Mouse (Mus musculus) B cell, adult 2 months (primary cell): ENCODE measurements around the gene Focad.

Source experiments
- DNase-seq, 2 experiments: peaks; one replicate each; pipeline ENCODE4 v3.0.0; 2022

Gene Focad

DNA sequence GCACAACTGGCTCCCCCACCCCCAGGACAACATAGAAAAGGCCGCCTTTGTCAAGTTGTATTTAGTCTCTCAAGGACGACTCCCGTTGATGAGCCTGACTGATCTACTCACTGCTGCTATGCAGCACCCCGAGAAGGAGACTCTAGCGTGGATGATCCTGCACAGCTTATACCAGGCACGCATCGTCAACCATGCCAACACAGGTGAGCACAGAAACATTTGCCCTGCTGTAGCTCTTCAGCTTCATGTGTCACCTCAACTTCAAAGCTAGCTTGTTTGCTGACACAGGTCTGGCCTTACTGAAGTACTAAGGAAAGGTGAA, 306.5 kb downstream of the Focad start:
- DNase-seq = no peak

DNA sequence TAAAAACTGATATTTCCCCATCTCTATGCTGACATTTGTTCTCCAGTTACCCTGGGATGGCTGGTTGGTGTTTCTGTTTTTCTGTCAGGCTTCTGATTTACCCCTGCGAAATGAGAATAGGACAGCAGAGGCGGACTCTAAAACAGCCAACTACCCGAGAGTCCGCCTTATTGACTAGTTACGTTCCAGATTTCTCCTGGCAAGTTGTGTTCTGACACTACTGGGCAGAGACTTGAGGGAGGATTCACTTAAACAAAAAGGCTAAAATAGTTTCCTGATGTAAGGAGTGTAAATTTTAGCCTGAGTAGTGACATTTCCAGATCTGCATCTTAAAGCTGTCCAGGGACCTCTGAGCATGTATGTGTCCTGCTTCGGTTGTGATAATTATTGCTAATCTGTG, 308.5 kb downstream of the Focad start:
- DNase-seq = no peak

DNA sequence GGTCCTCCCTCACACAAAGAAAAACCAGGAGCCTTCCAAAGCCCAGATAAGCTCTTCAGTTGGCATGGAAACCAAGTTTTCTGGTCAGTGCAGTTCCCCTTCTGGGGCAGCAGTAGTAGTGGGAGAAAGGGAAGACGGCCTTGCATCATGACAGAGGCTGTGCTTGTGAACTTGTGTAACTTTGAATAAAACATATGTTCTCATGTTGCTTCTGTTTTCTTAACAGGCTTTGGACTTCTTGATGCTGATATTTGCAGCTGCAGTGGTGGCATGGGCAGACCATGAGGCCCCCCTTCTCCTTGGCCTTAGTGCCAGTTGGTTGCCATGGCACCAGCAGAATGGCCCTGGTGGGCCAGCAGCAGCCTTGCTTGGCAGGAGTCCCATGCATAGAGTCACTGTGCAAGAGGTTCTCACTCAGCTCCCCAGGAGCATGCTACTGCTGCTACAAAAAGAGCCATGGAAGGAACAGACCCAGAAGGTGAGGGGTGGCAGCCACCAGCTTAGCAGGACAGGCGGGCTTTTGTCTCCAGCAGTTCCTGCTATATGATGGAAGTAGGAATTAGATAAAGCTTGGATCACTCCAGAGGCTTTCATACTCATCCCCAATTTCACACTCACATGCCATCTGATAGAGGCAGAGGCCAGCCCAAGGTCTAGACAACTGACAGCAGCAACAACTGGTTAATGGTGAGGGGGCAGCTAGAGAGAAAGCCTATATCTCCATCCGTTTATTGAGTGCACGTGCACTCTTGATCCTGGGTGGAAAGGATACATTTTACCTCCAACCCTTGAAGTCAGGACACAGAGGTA, 312.7 kb downstream of the Focad start:
- no peak for DNase-seq

DNA sequence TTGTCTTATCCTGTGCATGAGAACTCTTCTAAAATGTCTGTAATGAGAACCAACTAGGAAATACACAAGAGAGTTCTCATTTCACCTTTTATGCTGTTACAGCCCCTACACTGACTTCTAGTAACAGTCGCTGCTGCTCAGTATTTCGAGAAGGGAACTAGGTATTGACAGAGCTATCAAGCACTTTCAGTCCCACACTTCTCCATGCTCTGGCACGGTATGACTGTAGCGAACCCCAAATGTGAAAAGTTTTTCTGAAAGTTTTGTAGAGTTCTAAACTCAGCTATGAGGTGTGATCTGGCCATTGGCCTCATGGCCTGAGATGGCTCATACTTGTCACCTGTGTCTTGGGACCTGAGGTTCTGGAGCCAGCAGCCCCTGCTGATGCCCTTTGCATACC, 314.9 kb downstream of the Focad start:
- DNase-seq = no peak

GRCm38 (mm10) chr4:88412331-88412730, 317.9 kb downstream of the Focad start:
- no peak for DNase-seq

DNA sequence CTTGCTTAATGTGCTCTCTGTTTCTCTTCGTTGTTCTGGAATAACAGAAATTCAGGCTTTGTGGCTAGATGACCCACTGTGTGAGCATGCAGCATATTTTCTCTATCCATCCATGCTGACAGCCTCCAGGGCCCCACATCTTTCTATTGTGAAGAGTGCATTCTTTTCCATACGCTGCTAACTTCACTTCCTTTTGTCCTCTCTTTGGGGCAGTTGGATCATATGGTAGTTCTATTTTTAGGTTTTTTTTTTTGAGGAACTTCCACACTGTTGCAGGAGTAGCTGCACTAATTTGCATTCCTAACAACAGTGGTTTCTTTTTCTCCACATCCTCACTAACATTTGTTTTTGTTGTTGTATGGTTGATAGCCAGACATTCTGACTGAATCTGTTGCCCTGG, 320.6 kb downstream of the Focad start:
- DNase-seq = no peak

DNA sequence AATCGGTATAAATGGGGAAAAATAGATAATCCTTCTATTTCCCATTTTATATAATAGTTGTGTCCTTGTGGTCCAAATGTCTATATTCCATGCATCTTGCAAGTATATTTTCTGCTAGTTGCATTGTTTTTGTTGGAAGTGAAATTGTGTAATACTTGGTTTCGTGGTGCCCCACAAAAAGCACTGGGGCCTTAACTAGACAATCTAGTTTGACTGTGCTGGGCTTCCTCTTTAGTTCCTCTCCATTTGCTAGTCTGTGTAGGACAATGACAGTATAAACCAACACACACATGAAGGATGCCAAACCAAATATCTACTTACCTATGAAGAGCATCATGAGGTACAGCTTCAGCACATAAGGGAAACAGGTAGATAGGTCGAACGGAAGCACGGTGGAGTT, 324.9 kb downstream of the Focad start:
- DNase-seq = no peak

- no peak for DNase-seq
These were observed 330.1 kb downstream of the Focad start for GRCm38 (mm10) chr4:88424563-88424962.

- no peak for DNase-seq
These were observed 333.3 kb downstream of the Focad start for GRCm38 (mm10) chr4:88427630-88428239.

GRCm38 (mm10) chr4:88432412-88433024, 338.1 kb downstream of the Focad start:
- no peak for DNase-seq

GRCm38 (mm10) chr4:88436593-88437165, 342.2 kb downstream of the Focad start:
- DNase-seq = no peak

- no peak for DNase-seq
These were observed 342.7 kb downstream of the Focad start for GRCm38 (mm10) chr4:88437166-88437565.

- DNase-seq = no peak
These were observed 343.5 kb downstream of the Focad start for GRCm38 (mm10) chr4:88437917-88438316.

- no peak for DNase-seq
These were observed 344.0 kb downstream of the Focad start, which contains the start of gene Hacd4 for GRCm38 (mm10) chr4:88438326-88438989. Hacd4 (minus strand) TSS chr4:88438928.

GRCm38 (mm10) chr4:88438990-88439329, 344.5 kb downstream of the Focad start:
- DNase-seq = no peak

DNA sequence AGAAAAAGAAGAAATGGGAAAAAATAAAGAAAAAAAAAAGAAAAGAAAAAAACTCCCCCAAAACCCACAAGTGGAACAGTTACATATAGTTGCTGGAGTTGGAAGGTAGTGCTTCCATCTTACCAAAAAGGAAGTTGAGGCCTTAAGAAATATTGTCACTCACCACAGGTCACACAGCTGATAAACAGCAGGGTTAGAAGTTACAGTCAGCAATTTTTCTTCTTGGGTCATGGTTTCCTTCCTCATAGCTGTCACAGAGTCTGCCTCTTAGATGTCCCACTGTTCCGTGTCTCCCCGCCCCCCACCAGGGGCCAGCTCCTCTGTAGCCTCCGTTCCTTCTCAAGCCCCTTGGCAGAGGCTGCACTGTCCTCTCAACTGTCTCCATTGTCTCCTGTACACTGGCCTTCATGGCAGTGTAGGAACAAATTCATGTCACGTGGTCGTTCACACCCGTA, 345.3 kb downstream of the Focad start:
- peak in 1 of 2 experiments; percentile 1 for DNase-seq

- DNase-seq = no peak
These were observed 346.4 kb downstream of the Focad start for GRCm38 (mm10) chr4:88440814-88441213.

DNA sequence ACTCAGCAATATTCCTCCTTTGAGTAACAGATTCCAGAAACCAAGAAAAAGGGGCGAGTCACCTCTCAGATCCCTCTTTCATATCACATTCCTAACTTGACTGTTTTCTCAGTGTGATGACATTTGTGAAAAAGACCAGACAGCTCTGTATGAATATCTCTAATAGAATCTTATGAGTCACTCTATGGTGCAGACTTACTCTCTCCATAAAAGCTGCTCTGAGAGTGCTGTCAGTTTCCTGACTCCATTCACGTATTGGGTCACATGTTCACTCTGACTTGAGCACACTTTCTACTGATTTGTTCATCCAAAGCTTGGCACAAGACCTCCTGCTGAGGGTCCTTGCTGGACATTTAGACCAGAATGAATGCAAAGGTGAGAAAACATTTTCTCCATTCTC, 354.5 kb downstream of the Focad start:
- no peak for DNase-seq

DNA sequence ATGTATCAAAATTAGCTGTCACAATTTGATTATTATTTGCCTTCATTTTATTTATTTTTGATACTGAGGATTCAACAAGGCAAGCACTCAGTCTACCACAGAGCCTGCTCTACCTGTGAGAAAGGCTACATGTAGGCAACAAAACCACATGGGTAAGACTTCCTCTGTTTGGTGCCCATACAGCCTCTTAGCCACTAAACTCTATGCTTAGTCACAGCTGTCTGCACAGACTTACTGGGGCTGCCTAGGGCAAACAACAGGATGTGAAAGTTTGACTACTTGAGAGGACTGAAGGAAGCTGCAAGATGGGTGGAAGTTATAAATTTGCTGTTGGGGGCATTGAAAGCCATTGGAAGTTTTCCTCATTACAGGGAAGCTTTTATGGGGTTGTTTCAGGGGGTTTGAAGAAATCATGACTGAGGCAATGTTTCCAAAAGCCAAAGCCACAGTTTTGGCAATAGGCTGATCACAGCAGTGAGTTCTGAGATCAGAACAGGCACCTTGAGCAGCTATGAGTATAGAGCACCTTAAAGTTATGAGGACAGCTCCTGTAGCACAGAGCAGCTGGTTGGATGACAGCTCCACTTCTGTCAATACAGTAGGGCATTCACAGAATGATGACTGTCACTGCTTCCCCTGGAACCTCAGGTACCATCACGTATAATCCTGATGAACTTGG, 355.8 kb downstream of the Focad start:
- peak; percentile 6 for DNase-seq

GRCm38 (mm10) chr4:88458093-88458492, 363.7 kb downstream of the Focad start:
- DNase-seq = no peak

GRCm38 (mm10) chr4:88458673-88459072, 364.2 kb downstream of the Focad start:
- no peak for DNase-seq
